Mouse (Mus musculus) lung, postnatal 0 days (tissue): ENCODE data around the gene Gm20388. TPM values are rescaled to one million over a fixed set of nuclear protein-coding genes. Genes with fewer than 3 reads are reported as not detected.

Experiments
- ATAC-seq: fragments of 200-750 bp; cut with Nextera tagmentation; 2 replicates; pipeline ENCODE4 v1.8.0; 2017; ENCODE audit warnings: moderate library complexity
- DNase-seq: peaks from one replicate; pipeline ENCODE4 v3.0.0-alpha.2; 2016; ENCODE audit warnings: low spot score
- H3K27ac ChIP-seq: fragments of 300-500 bp; sonication (generic); 2 replicates; pipeline ENCODE4 v1.5.1; 2014; ENCODE audit warnings: antibody characterized with exemption, mild to moderate bottlenecking, low read length, mixed read lengths
- H3K27me3 ChIP-seq: fragments of 300-500 bp; sonication (generic); replicated peaks from 2 replicates; pipeline ENCODE4 v1.6.1; 2014; ENCODE audit warnings: low read length, mixed read lengths; ENCODE audit not compliant: insufficient read depth
- H3K36me3 ChIP-seq: fragments of 300-500 bp; sonication (generic); 2 replicates; pipeline ENCODE4 v1.6.1; 2014; ENCODE audit warnings: low read length, mixed read lengths; ENCODE audit not compliant: insufficient read depth
- H3K4me1 ChIP-seq: fragments of 300-500 bp; sonication (generic); 2 replicates; pipeline ENCODE4 v1.6.1; 2014; ENCODE audit warnings: antibody characterized with exemption, low read depth, low read length, mixed read lengths; ENCODE audit not compliant: insufficient read depth
- H3K4me2 ChIP-seq: fragments of 300-500 bp; sonication (generic); replicated peaks from 2 replicates; pipeline ENCODE4 v1.6.1; 2014; ENCODE audit warnings: low read depth, mild to moderate bottlenecking, low read length, moderate library complexity, mixed read lengths
- H3K4me3 ChIP-seq: fragments of 300-500 bp; sonication (generic); 2 replicates; pipeline ENCODE4 v1.5.1; 2014; ENCODE audit warnings: low read depth, low read length
- H3K9ac ChIP-seq: fragments of 300-500 bp; sonication (generic); replicated peaks from 2 replicates; pipeline ENCODE4 v1.6.1; 2014; ENCODE audit warnings: low read depth, mild to moderate bottlenecking
- H3K9me3 ChIP-seq: fragments of 300-500 bp; sonication (generic); 2 replicates; pipeline ENCODE4 v1.6.1; 2016; ENCODE audit warnings: low read length, mixed read lengths
- CTCF ChIP-seq: IDR thresholded peaks from 2 replicates; pipeline ENCODE4 v1.5.1; 2016; ENCODE audit warnings: antibody characterized with exemption, mild to moderate bottlenecking
- EP300 ChIP-seq: IDR thresholded peaks from 2 replicates; pipeline ENCODE4 v1.6.1; 2016; ENCODE audit warnings: antibody characterized with exemption, mild to moderate bottlenecking, control low read depth
- WGBS: fragments of 180-500 bp; shearing (Covaris S2); extraction: QIAGEN DNeasy Blood & Tissue Kit; methylation state at CpG from one replicate; pipeline ENCODE4 v1.1.7; 2014; 5-methylcytosine and 5-hydroxymethylcytosine counted together
- polyA plus RNA-seq: library from polyadenylated mRNA; unstranded; fragments of >200 nt; fragmentation: Nextera tagmentation; extraction: Ambion mirVana; gene quantifications from 2 replicates; pipeline ENCODE4 v1.2.1, GENCODE M21; 2015

The Gm20388 gene
- polyA plus RNA-seq, 1 experiment from 2014 or later, result not detected

GRCm38 (mm10) chr8:123632257-123632656 is 3721.6 kb downstream of the Gm20388 start:
- TF ChIP-seq EP300, result no peak
- TF ChIP-seq CTCF, result no peak
- 80% methylated on average over 4 of the region's 4 CpGs for WGBS
- DNase-seq (no peak), ATAC-seq (no peak)
- H3K9me3 ChIP-seq, result no peaks in the 10 kb centered on the region
- H3K4me1 ChIP-seq, result peaks cover 8% of the 10 kb centered on the region; the same call in 1 of the 2 replicates
- H3K27me3 ChIP-seq, result 0 out of 2 replicates have a peak, but pooled peaks cover 5% of the 10 kb centered on the region
- H3K9ac ChIP-seq, result no peak overlapping the region
- no peaks in the 10 kb centered on the region for H3K36me3 ChIP-seq
- no peak overlapping the region for H3K4me3 ChIP-seq
- no peak overlapping the region for H3K4me2 ChIP-seq
- H3K27ac ChIP-seq, result no peak overlapping the region

- H3K4me1 ChIP-seq, result 0 out of 2 replicates have a peak, but pooled peaks cover 4% of the 10 kb centered on the region
- H3K27ac ChIP-seq, result no peak overlapping the region
- H3K9ac ChIP-seq, result no peak overlapping the region
- TF ChIP-seq CTCF (no peak), EP300 (no peak)
- H3K27me3 ChIP-seq, result 0 out of 2 replicates have a peak, but pooled peaks cover 5% of the 10 kb centered on the region
- H3K4me3 ChIP-seq, result no peak overlapping the region
- DNase-seq (no peak), ATAC-seq (no peak)
- WGBS, result 53% methylated on average over 7 of the region's 7 CpGs
- no peaks in the 10 kb centered on the region for H3K9me3 ChIP-seq
- no peak overlapping the region for H3K4me2 ChIP-seq
- no peaks in the 10 kb centered on the region for H3K36me3 ChIP-seq
Measured at GRCm38 (mm10) chr8:123633801-123634200, 3723.2 kb downstream of the Gm20388 start.

DNA sequence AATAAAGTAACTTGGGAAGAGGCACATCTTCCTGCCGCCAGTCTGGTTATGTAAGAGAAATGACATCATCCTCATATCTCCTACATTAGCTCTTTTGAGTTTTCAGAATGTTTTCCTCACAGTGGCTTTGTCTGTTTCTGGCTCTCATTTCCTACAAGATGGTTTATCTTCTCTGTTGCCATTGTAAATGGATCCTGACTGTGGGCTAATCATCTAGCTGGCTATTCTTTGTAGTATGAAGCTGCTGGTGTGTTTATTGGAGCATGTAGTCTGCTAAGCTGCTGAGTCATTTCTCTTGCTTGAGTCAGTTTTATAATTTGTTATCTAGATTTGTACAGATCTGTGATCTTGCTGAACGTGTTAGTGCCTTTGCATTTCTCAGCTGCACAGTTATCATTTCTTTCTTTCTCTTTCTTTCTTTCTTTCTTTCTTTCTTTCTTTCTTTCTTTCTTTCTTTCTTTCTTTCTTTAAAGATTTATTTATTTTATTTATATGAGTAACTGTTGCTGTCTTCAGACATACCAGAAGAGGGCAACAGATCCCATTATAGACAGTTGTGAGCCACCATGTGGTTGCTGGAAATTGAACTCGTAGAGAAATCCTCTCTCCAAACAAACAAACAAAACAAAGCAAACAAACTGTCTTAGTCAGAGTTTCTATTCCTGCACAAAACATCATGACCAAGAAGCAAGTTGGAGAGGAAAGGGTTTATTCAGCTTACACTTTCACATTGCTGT is 3723.9 kb downstream of the Gm20388 start:
- WGBS, result 18% methylated on average over 3 of the region's 3 CpGs
- no peak overlapping the region for H3K9ac ChIP-seq
- peak; percentile 25; the same call in 1 of the 2 replicates for ATAC-seq
- DNase-seq, result peak; percentile 39
- no peaks in the 10 kb centered on the region for H3K4me1 ChIP-seq
- no peak overlapping the region for H3K4me2 ChIP-seq
- H3K27ac ChIP-seq, result no peak overlapping the region
- no peaks in the 10 kb centered on the region for H3K27me3 ChIP-seq
- no peaks in the 10 kb centered on the region for H3K36me3 ChIP-seq
- peak; percentile 30 for TF ChIP-seq CTCF
- TF ChIP-seq EP300, result no peak
- no peaks in the 10 kb centered on the region for H3K9me3 ChIP-seq
- no peak overlapping the region for H3K4me3 ChIP-seq

DNA sequence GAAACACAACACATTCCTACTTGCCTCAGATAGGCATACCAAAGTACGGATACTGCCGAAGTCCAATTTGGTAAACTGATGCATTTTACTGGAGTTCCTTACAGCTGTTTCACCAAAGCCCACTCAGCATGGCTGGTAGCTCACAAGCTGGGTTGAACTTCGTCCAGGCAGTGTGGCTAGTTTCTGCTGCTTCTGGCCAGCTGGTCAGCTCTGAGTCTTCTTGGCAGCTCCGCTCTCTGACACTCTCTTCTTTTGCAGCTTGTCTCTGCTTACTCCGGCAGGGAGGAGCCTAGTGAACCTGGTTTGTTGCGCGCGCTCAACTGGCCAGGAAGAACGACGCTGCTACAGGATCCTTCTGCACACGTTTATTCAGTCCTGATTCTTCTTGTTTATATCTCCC is 3725.0 kb downstream of the Gm20388 start:
- Histone ChIP-seq H3K9ac (no peak overlapping the region), H3K4me1 (no peaks in the 10 kb centered on the region), H3K27ac (no peak overlapping the region), H3K9me3 (no peaks in the 10 kb centered on the region), H3K36me3 (no peaks in the 10 kb centered on the region), H3K4me3 (no peak overlapping the region), H3K27me3 (no peaks in the 10 kb centered on the region), H3K4me2 (no peak overlapping the region)
- no peak for TF ChIP-seq CTCF
- TF ChIP-seq EP300, result no peak
- WGBS, result 57% methylated on average over 11 of the region's 11 CpGs
- ATAC-seq (no peak), DNase-seq (no peak)

- TF ChIP-seq CTCF, result peak; percentile 71
- TF ChIP-seq EP300, result no peak
- H3K27me3 ChIP-seq, result no peaks in the 10 kb centered on the region
- H3K4me1 ChIP-seq, result no peaks in the 10 kb centered on the region
- H3K9me3 ChIP-seq, result no peaks in the 10 kb centered on the region
- no peak overlapping the region for H3K4me2 ChIP-seq
- WGBS, result 16% methylated on average over 25 of the region's 25 CpGs
- H3K4me3 ChIP-seq, result no peak overlapping the region
- DNase-seq (peak; percentile 78), ATAC-seq (no peak)
- H3K9ac ChIP-seq, result no peak overlapping the region
- H3K36me3 ChIP-seq, result no peaks in the 10 kb centered on the region
- no peak overlapping the region for H3K27ac ChIP-seq
Measured at GRCm38 (mm10) chr8:123643330-123644051, 3732.8 kb downstream of the Gm20388 start.

- Histone ChIP-seq H3K27ac (no peak overlapping the region), H3K4me1 (no peaks in the 10 kb centered on the region; the same call in 1 of the 2 replicates), H3K27me3 (no peaks in the 10 kb centered on the region), H3K9ac (no peak overlapping the region), H3K4me2 (no peak overlapping the region), H3K9me3 (no peaks in the 10 kb centered on the region), H3K4me3 (no peak overlapping the region), H3K36me3 (no peaks in the 10 kb centered on the region)
- ATAC-seq, result no peak
- TF ChIP-seq CTCF, result no peak
- no peak for TF ChIP-seq EP300
- DNase-seq, result no peak
- WGBS, result 81% methylated on average over 9 of the region's 9 CpGs
Measured at GRCm38 (mm10) chr8:123645229-123645628, 3734.6 kb downstream of the Gm20388 start.
